Mouse (Mus musculus) NIH3T3 (cell line): ENCODE measurements around the gene Csrnp1.

Experiments used
- DNase-seq: peaks from one replicate; pipeline ENCODE4 v3.0.0-alpha.2; 2012; ENCODE audit warnings: low read depth

Gene Csrnp1

DNA sequence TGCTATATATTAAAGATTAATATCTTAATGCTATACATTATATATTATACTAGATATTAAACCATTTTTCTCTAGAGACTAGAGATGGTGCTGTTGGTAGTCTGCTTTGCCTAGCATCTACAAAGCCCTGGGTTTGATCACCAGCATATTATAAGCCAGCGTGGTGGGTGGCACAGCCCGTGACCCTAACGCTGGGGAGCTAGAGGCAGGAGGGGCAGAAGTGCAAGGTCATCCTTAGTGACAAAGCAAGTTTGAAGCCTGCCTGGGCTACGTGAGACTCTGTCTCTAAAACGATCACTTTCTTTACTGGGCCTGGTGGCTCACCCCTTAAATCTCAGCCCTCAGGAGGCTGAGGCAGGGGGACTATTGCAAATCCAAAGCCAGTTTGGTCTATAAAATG is 18.4 kb upstream of the Csrnp1 start:
- DNase-seq = no peak

DNA sequence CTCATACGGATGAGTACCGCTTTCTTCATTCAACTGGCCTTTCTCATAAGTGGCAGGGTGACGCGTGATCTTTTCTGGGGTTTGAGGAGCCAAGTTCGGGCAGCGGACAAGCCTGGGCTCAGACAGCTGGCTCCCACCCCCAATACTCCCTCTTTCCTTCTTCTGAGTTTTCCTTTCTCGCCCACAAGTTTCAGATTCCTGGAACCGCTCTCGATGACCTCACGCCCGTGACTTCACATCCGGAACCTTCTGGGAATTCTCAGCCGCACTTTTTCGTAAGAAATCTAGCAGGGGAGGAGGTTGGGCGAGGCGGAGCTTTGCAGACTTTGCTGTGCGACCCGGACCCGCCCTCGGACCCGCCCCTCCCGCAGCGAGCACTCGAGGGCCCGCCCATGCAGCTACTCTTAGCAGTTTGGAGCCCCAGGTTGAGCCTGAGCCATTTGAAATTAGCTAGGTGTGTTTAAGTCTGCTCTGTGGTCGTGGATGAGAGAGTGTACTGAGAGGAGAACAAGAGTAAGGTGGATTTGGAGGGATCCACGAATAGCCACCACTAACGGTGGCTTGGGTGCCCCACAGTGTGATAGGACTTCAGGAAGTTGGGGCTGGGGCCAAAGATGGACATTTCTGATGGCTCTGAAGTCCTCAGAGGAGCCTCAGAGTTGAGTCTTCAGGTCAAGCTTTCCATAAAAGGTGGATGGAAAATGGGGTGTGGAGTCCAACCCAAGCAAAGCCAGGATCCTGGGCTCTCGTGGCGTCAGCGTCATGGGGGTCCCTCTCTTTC is 17.7 kb upstream of the Csrnp1 start:
- DNase-seq = peak; percentile 92

- DNase-seq = no peak
Observed at GRCm38 (mm10) chr9:120000761-120001160, 16.3 kb upstream of the Csrnp1 start.

GRCm38 (mm10) chr9:119999636-120000035 is 15.2 kb upstream of the Csrnp1 start:
- no peak for DNase-seq

- DNase-seq = no peak
Observed at GRCm38 (mm10) chr9:119998776-119999175, 14.3 kb upstream of the Csrnp1 start.

- no peak for DNase-seq
Observed at GRCm38 (mm10) chr9:119996080-119996479, 11.6 kb upstream of the Csrnp1 start.

DNA sequence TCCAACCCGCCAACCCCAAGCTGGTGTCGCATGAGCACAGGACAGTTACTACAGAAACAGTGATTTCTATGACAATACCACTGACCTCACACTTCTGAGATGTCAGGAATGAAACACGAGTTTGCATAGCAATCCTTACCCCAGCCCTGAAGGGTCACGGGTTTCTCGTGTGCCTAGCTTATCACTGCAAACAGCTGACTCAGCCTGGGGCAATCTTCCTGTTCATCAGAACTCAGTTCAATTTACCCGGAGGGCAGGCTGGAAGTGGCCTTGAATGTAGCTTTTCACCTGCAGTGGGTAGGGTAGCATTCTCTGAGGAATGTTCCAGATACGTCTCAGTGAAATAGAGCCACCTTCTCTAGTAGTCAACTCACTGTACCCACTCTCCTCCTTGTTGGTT is 9.7 kb upstream of the Csrnp1 start:
- DNase-seq = no peak

GRCm38 (mm10) chr9:119993092-119993844 is 8.8 kb upstream of the Csrnp1 start:
- no peak for DNase-seq

DNA sequence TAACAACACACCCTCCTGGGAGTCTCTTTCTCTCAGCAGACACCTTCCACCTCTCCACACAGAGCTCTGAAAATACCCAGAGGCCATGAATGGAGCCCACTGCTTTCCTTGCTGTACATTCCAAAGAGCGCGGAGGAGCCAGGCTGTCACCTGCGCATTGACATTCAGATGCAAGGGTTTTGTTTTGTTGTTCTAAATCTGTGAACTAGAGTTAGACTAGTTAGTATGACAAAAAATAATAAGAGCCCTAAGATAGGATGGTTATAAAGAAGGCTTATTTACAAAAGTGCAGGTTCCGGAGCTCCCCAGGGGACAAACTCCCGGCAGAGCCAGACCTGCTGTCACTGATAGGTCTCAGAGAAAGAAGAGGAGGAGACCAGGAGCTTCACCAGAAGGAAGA is 6.9 kb upstream of the Csrnp1 start:
- no peak for DNase-seq

DNA sequence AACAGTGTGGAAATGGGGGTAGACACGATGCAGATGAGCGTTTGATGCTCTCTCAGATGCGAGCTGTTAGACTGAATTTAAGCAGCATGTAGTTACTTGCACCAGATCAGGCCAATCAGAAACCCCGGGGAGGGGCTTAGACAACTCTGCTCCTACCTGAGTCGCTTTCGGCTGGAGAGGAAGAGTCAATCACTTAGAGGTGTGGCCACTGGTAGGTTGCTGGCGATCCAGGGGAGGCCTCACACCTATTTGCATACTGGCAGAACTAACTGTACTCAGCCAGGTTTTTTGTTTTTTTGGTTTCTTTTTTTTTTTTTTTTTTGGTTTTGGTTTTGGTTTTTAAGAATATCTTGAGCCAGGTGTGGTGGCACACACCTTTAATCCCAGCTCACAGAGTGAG is 3.8 kb upstream of the Csrnp1 start:
- DNase-seq = no peak

GRCm38 (mm10) chr9:119985881-119986574 is 1.6 kb upstream of the Csrnp1 start:
- DNase-seq = peak; percentile 19

- peak; percentile 92 for DNase-seq
Observed at GRCm38 (mm10) chr9:119983585-119984535, 598 bp downstream of the Csrnp1 start.

- DNase-seq = peak; percentile 53
Observed at GRCm38 (mm10) chr9:119982956-119983551, 1.4 kb downstream of the Csrnp1 start.

DNA sequence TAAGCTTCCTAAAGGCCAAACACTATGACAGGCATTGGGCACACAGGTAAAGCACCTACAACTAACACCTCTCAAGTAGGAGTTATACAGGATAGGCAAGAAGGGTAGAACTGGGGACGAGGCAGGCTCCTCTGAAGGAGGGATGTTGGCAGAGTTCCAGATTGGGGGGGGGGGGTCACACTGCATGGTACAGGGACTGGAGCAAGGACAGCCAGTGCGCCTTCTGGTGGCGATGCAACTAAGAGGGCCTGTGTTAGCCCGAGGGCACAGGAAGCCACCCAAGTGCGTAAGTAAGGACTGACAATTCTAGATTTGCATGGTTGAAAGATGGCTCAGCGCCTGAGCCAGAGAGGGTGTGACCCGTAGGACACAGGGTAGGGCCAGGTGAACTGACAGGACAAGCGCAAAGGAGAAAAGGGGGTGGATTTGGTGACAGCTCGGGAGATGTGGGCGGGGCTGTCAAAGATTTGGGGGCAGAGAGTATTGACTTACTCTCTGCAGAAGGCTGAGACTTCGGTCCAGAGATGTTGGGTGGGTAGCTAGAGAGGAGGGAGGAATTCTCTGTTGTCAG is 2.1 kb downstream of the Csrnp1 start:
- peak; percentile 57 for DNase-seq

GRCm38 (mm10) chr9:119981183-119982179 is 3.0 kb downstream of the Csrnp1 start:
- DNase-seq = peak; percentile 83

DNA sequence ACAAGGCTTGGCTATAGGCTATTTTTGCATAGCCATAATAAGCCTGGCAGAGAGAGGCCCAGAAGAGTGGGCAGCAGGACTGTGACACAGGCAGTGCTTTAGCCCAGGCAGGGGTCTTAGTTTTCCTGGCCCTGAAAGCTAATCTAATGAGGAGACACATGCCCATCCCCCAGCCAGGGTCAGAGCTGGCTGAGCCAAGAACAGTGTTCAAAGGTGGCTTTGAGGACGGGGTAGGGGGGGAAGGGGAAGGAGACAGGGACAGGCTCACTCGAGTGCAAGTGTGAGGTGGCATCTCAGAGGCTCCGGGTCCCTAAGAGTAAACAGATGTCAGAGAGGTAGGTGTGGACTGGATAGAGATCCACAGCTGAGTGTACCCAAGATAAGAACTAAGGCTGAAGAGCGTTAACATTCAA is 3.7 kb downstream of the Csrnp1 start:
- no peak for DNase-seq

DNA sequence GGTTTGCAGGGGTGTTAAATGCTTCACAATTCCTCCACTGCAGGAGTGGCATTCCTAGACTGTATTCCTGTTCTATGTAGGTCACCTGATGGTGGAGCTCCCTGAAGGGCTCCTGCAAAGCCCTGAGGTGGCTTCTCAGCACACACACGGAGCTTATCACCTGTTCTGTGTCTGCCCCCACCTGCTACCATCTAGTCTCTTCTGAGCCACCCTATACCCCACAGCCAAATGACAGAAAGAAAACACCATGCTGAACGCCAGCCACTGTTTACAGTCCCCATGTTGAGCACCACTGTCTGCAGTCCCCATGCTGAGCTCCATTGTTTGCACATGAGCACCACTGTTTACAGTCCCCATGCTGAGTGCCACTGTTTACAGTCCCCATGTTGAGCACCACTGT is 4.7 kb downstream of the Csrnp1 start:
- DNase-seq = no peak

- DNase-seq = no peak
Observed at GRCm38 (mm10) chr9:119978811-119979441, 5.5 kb downstream of the Csrnp1 start.

DNA sequence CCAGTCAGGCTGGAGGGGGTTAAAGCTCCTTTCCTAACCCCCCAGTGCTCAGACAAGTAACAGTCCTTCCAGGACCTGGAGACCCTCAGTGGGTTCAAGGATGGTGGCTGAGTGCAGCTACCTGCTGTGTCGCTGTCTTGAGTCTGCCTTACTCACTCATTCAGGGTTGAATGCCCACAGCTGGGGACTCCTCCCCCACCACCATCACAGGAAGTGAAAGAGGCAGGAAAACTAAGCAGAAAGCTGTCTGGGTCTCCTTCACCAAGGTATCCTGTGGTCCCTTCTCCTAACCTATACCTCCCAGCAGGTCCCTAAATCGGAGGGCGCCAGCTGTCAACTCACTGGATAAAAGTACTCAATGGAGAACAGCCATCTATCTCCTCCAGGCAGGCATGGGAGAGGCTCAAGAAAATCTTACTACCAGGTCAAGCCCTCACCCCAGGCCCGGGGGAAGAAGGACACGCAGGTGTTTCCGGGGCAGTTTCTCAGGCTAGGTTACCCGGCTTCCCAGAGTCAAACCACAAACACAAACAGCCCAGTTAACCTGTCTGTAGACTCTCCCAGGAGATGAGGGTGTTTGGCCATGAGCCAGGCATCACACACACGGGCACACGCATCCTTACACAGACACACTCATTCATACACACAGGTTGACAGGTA is 6.2 kb downstream of the Csrnp1 start:
- no peak for DNase-seq
